Mouse (Mus musculus) lung, embryonic 15.5 days (tissue): ENCODE results near the gene Zbtb20. TPM values are rescaled to one million over a fixed set of nuclear protein-coding genes. Genes with fewer than 3 reads are reported as not detected.

Source experiments
- ATAC-seq: fragments of 200-750 bp; cut with Nextera tagmentation; 2 replicates; pipeline ENCODE4 v1.8.0; 2017; ENCODE audit warnings: moderate number of reproducible peaks, borderline replicate concordance; ENCODE audit not compliant: low FRiP score, low TSS enrichment; ENCODE audit errors: extremely low read depth
- H3K27ac ChIP-seq: fragments of 300-500 bp; sonication (generic); 2 replicates; pipeline ENCODE4 v1.5.1; 2015; ENCODE audit warnings: moderate library complexity, mild to moderate bottlenecking, inconsistent platforms
- H3K27me3 ChIP-seq: fragments of 300-500 bp; sonication (generic); 2 replicates; pipeline ENCODE4 v1.6.1; 2015; ENCODE audit warnings: inconsistent platforms
- H3K36me3 ChIP-seq: fragments of 300-500 bp; sonication (generic); 2 replicates; pipeline ENCODE4 v1.6.1; 2015; ENCODE audit warnings: inconsistent platforms
- H3K4me1 ChIP-seq: fragments of 300-500 bp; sonication (generic); 2 replicates; pipeline ENCODE4 v1.6.1; 2015; ENCODE audit warnings: inconsistent platforms
- H3K4me2 ChIP-seq: fragments of 300-500 bp; sonication (generic); 2 replicates; pipeline ENCODE4 v1.6.1; 2015; ENCODE audit warnings: inconsistent platforms, mild to moderate bottlenecking, moderate library complexity
- H3K4me3 ChIP-seq: fragments of 300-500 bp; sonication (generic); 2 replicates; pipeline ENCODE4 v1.5.1; 2015; ENCODE audit warnings: mild to moderate bottlenecking, inconsistent platforms
- H3K9ac ChIP-seq: fragments of 300-500 bp; sonication (generic); 2 replicates; pipeline ENCODE4 v1.6.1; 2015; ENCODE audit warnings: inconsistent platforms
- H3K9me3 ChIP-seq: fragments of 300-500 bp; sonication (generic); 2 replicates; pipeline ENCODE4 v1.6.1; 2016; ENCODE audit warnings: inconsistent platforms
- WGBS: fragments of 180-500 bp; shearing (Covaris S2); methylation state at CpG from one replicate; pipeline ENCODE4 v1.1.7; 2015; 5-methylcytosine and 5-hydroxymethylcytosine counted together
- polyA plus RNA-seq: library from polyadenylated mRNA; unstranded; fragments of >200 nt; fragmentation: Nextera tagmentation; extraction: Ambion mirVana; gene quantifications from 2 replicates; pipeline ENCODE4 v1.2.1, GENCODE M21; 2015

The Zbtb20 gene
- polyA plus RNA-seq, 1 experiment from 2014 or later: 22.1 TPM

GRCm38 (mm10) chr16:43511531-43511930 is 635.9 kb downstream of the Zbtb20 start:
- WGBS: 75% methylated on average over 4 of the region's 4 CpGs
- Histone ChIP-seq H3K27me3 (no peaks in the 10 kb centered on the region), H3K9me3 (no peaks in the 10 kb centered on the region), H3K27ac (no peak overlapping the region), H3K4me2 (no peak overlapping the region), H3K36me3 (no peaks in the 10 kb centered on the region), H3K4me3 (no peak overlapping the region), H3K4me1 (0 out of 2 replicates have a peak, but pooled peaks cover 6% of the 10 kb centered on the region), H3K9ac (no peak overlapping the region)
- ATAC-seq: no peak

GRCm38 (mm10) chr16:43513933-43514332 is 638.3 kb downstream of the Zbtb20 start:
- H3K36me3 ChIP-seq: no peaks in the 10 kb centered on the region
- no peak overlapping the region for H3K27ac ChIP-seq
- no peaks in the 10 kb centered on the region for H3K9me3 ChIP-seq
- no peaks in the 10 kb centered on the region for H3K4me1 ChIP-seq
- H3K27me3 ChIP-seq: no peaks in the 10 kb centered on the region
- ATAC-seq: no peak
- no peak overlapping the region for H3K4me2 ChIP-seq
- 59% methylated on average over 5 of the region's 5 CpGs for WGBS
- no peak overlapping the region for H3K9ac ChIP-seq
- no peak overlapping the region for H3K4me3 ChIP-seq

GRCm38 (mm10) chr16:43515538-43515937 is 639.9 kb downstream of the Zbtb20 start:
- H3K9ac ChIP-seq: no peak overlapping the region
- no peak overlapping the region for H3K4me3 ChIP-seq
- ATAC-seq: no peak
- no peak overlapping the region for H3K4me2 ChIP-seq
- no peak overlapping the region for H3K27ac ChIP-seq
- H3K36me3 ChIP-seq: no peaks in the 10 kb centered on the region
- no peaks in the 10 kb centered on the region for H3K27me3 ChIP-seq
- WGBS: 64% methylated on average over 4 of the region's 4 CpGs
- H3K9me3 ChIP-seq: no peaks in the 10 kb centered on the region
- H3K4me1 ChIP-seq: no peaks in the 10 kb centered on the region

GRCm38 (mm10) chr16:43520274-43520673 is 644.6 kb downstream of the Zbtb20 start:
- Histone ChIP-seq H3K4me3 (no peak overlapping the region), H3K27me3 (no peaks in the 10 kb centered on the region), H3K4me2 (no peak overlapping the region), H3K9ac (no peak overlapping the region), H3K9me3 (no peaks in the 10 kb centered on the region), H3K4me1 (no peaks in the 10 kb centered on the region), H3K27ac (no peak overlapping the region), H3K36me3 (no peaks in the 10 kb centered on the region)
- ATAC-seq: no peak
- 54% methylated on average over 2 of the region's 2 CpGs for WGBS

GRCm38 (mm10) chr16:43522482-43522881 is 646.8 kb downstream of the Zbtb20 start:
- no peak for ATAC-seq
- 89% methylated on average over 4 of the region's 4 CpGs for WGBS

GRCm38 (mm10) chr16:43524179-43524578 is 648.5 kb downstream of the Zbtb20 start:
- H3K4me1 ChIP-seq: no peaks in the 10 kb centered on the region
- H3K36me3 ChIP-seq: no peaks in the 10 kb centered on the region
- H3K4me3 ChIP-seq: no peak overlapping the region
- 83% methylated on average over 9 of the region's 9 CpGs for WGBS
- no peak overlapping the region for H3K4me2 ChIP-seq
- H3K9me3 ChIP-seq: no peaks in the 10 kb centered on the region
- ATAC-seq: no peak
- H3K27me3 ChIP-seq: no peaks in the 10 kb centered on the region
- no peak overlapping the region for H3K9ac ChIP-seq
- H3K27ac ChIP-seq: no peak overlapping the region

More at GRCm38 (mm10) chr16:43522482-43522881, 646.8 kb downstream of the Zbtb20 start:
- Histone ChIP-seq H3K4me2 (no peak overlapping the region), H3K36me3 (no peaks in the 10 kb centered on the region), H3K9ac (no peak overlapping the region), H3K4me1 (no peaks in the 10 kb centered on the region), H3K4me3 (no peak overlapping the region), H3K9me3 (no peaks in the 10 kb centered on the region), H3K27ac (no peak overlapping the region), H3K27me3 (no peaks in the 10 kb centered on the region)

GRCm38 (mm10) chr16:43525624-43526023 is 649.9 kb downstream of the Zbtb20 start:
- no peak overlapping the region for H3K27ac ChIP-seq
- no peak overlapping the region for H3K9ac ChIP-seq
- H3K4me2 ChIP-seq: no peak overlapping the region
- no peaks in the 10 kb centered on the region for H3K36me3 ChIP-seq
- no peaks in the 10 kb centered on the region for H3K9me3 ChIP-seq
- no peak overlapping the region for H3K4me3 ChIP-seq
- no peak for ATAC-seq
- H3K27me3 ChIP-seq: no peaks in the 10 kb centered on the region
- H3K4me1 ChIP-seq: no peaks in the 10 kb centered on the region
- 94% methylated on average over 6 of the region's 6 CpGs for WGBS

- H3K9ac ChIP-seq: no peak overlapping the region
- H3K27ac ChIP-seq: no peak overlapping the region
- 68% methylated on average over 1 of the region's 1 CpGs for WGBS
- no peak for ATAC-seq
- H3K9me3 ChIP-seq: no peaks in the 10 kb centered on the region
- H3K4me1 ChIP-seq: no peaks in the 10 kb centered on the region
- H3K36me3 ChIP-seq: no peaks in the 10 kb centered on the region
- H3K27me3 ChIP-seq: no peaks in the 10 kb centered on the region
- H3K4me3 ChIP-seq: no peak overlapping the region
- H3K4me2 ChIP-seq: no peak overlapping the region
Observed at GRCm38 (mm10) chr16:43528300-43528699, 652.6 kb downstream of the Zbtb20 start.

GRCm38 (mm10) chr16:43531328-43531727 is 655.6 kb downstream of the Zbtb20 start:
- Histone ChIP-seq H3K27me3 (no peaks in the 10 kb centered on the region), H3K9ac (no peak overlapping the region), H3K27ac (no peak overlapping the region), H3K36me3 (no peaks in the 10 kb centered on the region), H3K4me1 (no peaks in the 10 kb centered on the region), H3K4me2 (no peak overlapping the region), H3K9me3 (no peaks in the 10 kb centered on the region), H3K4me3 (no peak overlapping the region)
- no peak for ATAC-seq
- 76% methylated on average over 6 of the region's 6 CpGs for WGBS

GRCm38 (mm10) chr16:43534103-43534502 is 658.4 kb downstream of the Zbtb20 start:
- 0 out of 2 replicates have a peak, but pooled peaks cover 6% of the 10 kb centered on the region for H3K4me1 ChIP-seq
- H3K4me3 ChIP-seq: no peak overlapping the region
- no peak for ATAC-seq
- no peak overlapping the region for H3K4me2 ChIP-seq
- H3K9me3 ChIP-seq: no peaks in the 10 kb centered on the region
- H3K27me3 ChIP-seq: no peaks in the 10 kb centered on the region
- 78% methylated on average over 3 of the region's 3 CpGs for WGBS
- no peak overlapping the region for H3K9ac ChIP-seq
- no peaks in the 10 kb centered on the region for H3K36me3 ChIP-seq
- no peak overlapping the region for H3K27ac ChIP-seq

- H3K4me1 ChIP-seq: 0 out of 2 replicates have a peak, but pooled peaks cover 6% of the 10 kb centered on the region
- H3K27ac ChIP-seq: no peak overlapping the region
- H3K4me3 ChIP-seq: no peak overlapping the region
- WGBS: 83% methylated on average over 1 of the region's 1 CpGs
- no peak overlapping the region for H3K9ac ChIP-seq
- no peak for ATAC-seq
- no peak overlapping the region for H3K4me2 ChIP-seq
- no peaks in the 10 kb centered on the region for H3K27me3 ChIP-seq
- no peaks in the 10 kb centered on the region for H3K36me3 ChIP-seq
- H3K9me3 ChIP-seq: no peaks in the 10 kb centered on the region
Observed at GRCm38 (mm10) chr16:43535912-43536311, 660.2 kb downstream of the Zbtb20 start.

GRCm38 (mm10) chr16:43537163-43537562 is 661.5 kb downstream of the Zbtb20 start:
- ATAC-seq: no peak
- 71% methylated on average over 7 of the region's 7 CpGs for WGBS
- Histone ChIP-seq H3K4me1 (0 out of 2 replicates have a peak, but pooled peaks cover 6% of the 10 kb centered on the region), H3K4me3 (no peak overlapping the region), H3K27ac (no peak overlapping the region), H3K27me3 (no peaks in the 10 kb centered on the region), H3K4me2 (no peak overlapping the region), H3K36me3 (no peaks in the 10 kb centered on the region), H3K9ac (no peak overlapping the region), H3K9me3 (no peaks in the 10 kb centered on the region)

- H3K4me1 ChIP-seq: 0 out of 2 replicates have a peak, but pooled peaks cover 6% of the 10 kb centered on the region
- no peak overlapping the region for H3K9ac ChIP-seq
- peak overlapping the region; percentile 51 for H3K27ac ChIP-seq
- WGBS: 65% methylated on average over 12 of the region's 12 CpGs
- no peaks in the 10 kb centered on the region for H3K36me3 ChIP-seq
- H3K9me3 ChIP-seq: no peaks in the 10 kb centered on the region
- ATAC-seq: peak; percentile 52; the same call in 1 of the 2 replicates
- H3K4me3 ChIP-seq: no peak overlapping the region
- H3K27me3 ChIP-seq: no peaks in the 10 kb centered on the region
- peak overlapping the region; percentile 16; the same call in 1 of the 2 replicates for H3K4me2 ChIP-seq
Observed at GRCm38 (mm10) chr16:43539659-43540096, 664.0 kb downstream of the Zbtb20 start.
